In the genomic region with DNA sequence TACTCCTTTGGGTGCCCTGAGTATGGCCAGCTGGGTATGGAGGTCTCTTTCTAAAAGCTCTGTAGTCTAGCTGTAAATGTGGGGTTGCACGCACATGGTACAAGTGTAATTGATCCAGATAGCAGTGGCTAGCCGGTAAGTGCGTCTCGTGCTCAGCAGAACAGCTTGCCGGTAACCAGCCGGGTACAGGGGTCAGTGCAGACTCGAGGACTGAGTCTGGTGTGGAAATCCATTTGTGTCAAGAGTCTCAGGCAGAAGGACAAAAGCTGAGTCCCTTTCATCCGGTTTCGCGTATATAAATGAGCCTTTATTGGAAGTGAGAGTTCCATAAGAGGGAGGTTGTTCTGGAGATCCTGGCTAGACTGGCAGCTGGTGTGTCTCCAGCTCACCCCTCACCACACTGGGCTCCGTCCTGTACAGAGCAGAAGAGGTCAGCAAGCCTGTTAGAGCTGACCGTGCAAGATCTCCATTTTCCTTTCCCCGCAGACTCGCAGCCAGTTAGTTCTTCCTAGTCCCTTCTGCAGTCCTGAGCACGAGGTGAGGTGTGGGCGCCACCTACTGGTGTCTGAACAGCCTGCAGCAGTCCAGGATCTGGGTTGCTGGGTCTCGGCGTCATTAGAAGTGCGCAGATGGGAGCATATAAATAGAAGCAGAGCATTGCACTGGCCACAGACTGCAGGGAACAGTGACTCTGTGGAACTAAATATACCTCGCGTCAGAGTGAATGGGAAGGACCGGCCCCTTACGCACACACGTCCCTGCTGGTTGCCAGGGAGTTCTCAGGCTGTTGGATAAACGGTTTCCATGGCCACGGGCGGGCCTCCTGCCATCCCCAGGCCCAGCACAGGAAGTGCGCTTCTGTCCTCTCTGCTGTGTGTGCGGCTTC, we compare ENCODE assay signal across 1 mouse cellular context.
TF ChIP-seq lines count a peak whose summit lies in the region.

No protein-coding gene starts in this region.

TF ChIP-seq in CH12.LX, 34 proteins besides CTCF, POLR2A, EP300 and RAD21 (continued from another document):
- TF ChIP-seq MAX (IDR thresholded peaks at IDR 0.05; ENCODE audit: low read length) (peak; percentile 67), ZNF384 (IDR thresholded peaks at IDR 0.05; ENCODE audit: low read depth, low read length) (no peak), HCFC1 (IDR thresholded peaks at IDR 0.05; ENCODE audit: low read depth, low read length) (no peak), RCOR1 (conservative IDR thresholded peaks at IDR 0.05; ENCODE audit: low read depth, low read length) (no peak), JUND (conservative IDR thresholded peaks at IDR 0.05; ENCODE audit: low read depth, low read length) (no peak), ZC3H11A (IDR thresholded peaks at IDR 0.05; ENCODE audit: low read depth, low read length) (peak; percentile 61), KAT2A (IDR thresholded peaks at IDR 0.05; ENCODE audit: insufficient replicate concordance, low read length) (no peak), CHD1 (IDR thresholded peaks at IDR 0.05; ENCODE audit: low read depth, low read length) (no peak), NELFE (IDR thresholded peaks at IDR 0.05; ENCODE audit: low read depth, low read length) (no peak), JUN (IDR thresholded peaks at IDR 0.05; ENCODE audit: insufficient read depth, low read depth, low read length) (no peak), MAZ (IDR thresholded peaks at IDR 0.05; ENCODE audit: low read depth, low read length) (no peak), TCF12 (IDR thresholded peaks at IDR 0.05; ENCODE audit: low read depth, low read length) (peak; percentile 39; the same call in 1 of the 2 replicates), GABPA (IDR thresholded peaks at IDR 0.05; ENCODE audit: insufficient replicate concordance, low read depth, low read length) (no peak), MYC (IDR thresholded peaks at IDR 0.05; ENCODE audit: low read depth, low read length) (peak; percentile 88), ZMIZ1 (IDR thresholded peaks at IDR 0.05; ENCODE audit: low read depth, low read length) (no peak)
